Mouse (Mus musculus): ENCODE results near the gene Ryr3.
A peak's percentile ranks its signal among the peaks of the same experiment; 100 is the strongest.

- peak; percentile 65 for TF ChIP-seq CTCF (IDR thresholded peaks at IDR 0.05; ENCODE audit: low read depth)
- TF ChIP-seq EP300 (optimal IDR thresholded peaks at IDR 0.05), result no peak
Observed at GRCm38 (mm10) chr2:112765046-112765445, 451.9 kb downstream of the Ryr3 start.
